Mouse (Mus musculus) kidney, postnatal 0 days (tissue): Measurements from ENCODE around the gene Fam198a. TPM values are rescaled to one million over a fixed set of nuclear protein-coding genes. Genes with fewer than 3 reads are reported as not detected.
"Not testable (repeated sequence)": the region's sequence is repeated elsewhere in the genome, so short reads cannot be mapped to it uniquely, and the experiment has no call there.

Source experiments
- ATAC-seq: fragments of 200-750 bp; cut with Nextera tagmentation; replicated peaks from 2 replicates; pipeline ENCODE4 v1.8.0; 2017; ENCODE audit warnings: low read depth, moderate number of reproducible peaks, moderate TSS enrichment, moderate library complexity; ENCODE audit not compliant: low FRiP score
- DNase-seq: peaks from one replicate; pipeline ENCODE4 v3.0.0-alpha.2; 2016; ENCODE audit warnings: low spot score
- H3K27ac ChIP-seq: fragments of 300-500 bp; sonication (generic); 2 replicates; pipeline ENCODE4 v1.5.1; 2014; ENCODE audit warnings: mild to moderate bottlenecking
- H3K27me3 ChIP-seq: fragments of 300-500 bp; sonication (generic); 2 replicates; pipeline ENCODE4 v1.6.1; 2014; ENCODE audit warnings: low read length, mixed read lengths; ENCODE audit not compliant: insufficient read depth
- H3K36me3 ChIP-seq: fragments of 300-500 bp; sonication (generic); 2 replicates; pipeline ENCODE4 v1.6.1; 2014; ENCODE audit warnings: low read length, mixed read lengths; ENCODE audit not compliant: insufficient read depth
- H3K4me1 ChIP-seq: fragments of 300-500 bp; sonication (generic); replicated peaks from 2 replicates; pipeline ENCODE4 v1.6.1; 2014; ENCODE audit warnings: antibody characterized with exemption, low read length, mixed read lengths; ENCODE audit not compliant: insufficient read depth
- H3K4me2 ChIP-seq: fragments of 300-500 bp; sonication (generic); 2 replicates; pipeline ENCODE4 v1.6.1; 2014; ENCODE audit warnings: mild to moderate bottlenecking, low read length, moderate library complexity, mixed read lengths
- H3K4me3 ChIP-seq: fragments of 300-500 bp; sonication (generic); replicated peaks from 2 replicates; pipeline ENCODE4 v1.5.1; 2014; ENCODE audit warnings: low read depth, low read length
- H3K9ac ChIP-seq: fragments of 300-500 bp; sonication (generic); 2 replicates; pipeline ENCODE4 v1.6.1; 2014; ENCODE audit warnings: low read depth, low read length
- H3K9me3 ChIP-seq: fragments of 300-500 bp; sonication (generic); replicated peaks from 2 replicates; pipeline ENCODE4 v1.6.1; 2016; ENCODE audit warnings: low read length, inconsistent platforms, mixed read lengths
- CTCF ChIP-seq: IDR thresholded peaks from 2 replicates; pipeline ENCODE4 v1.5.1; 2016; ENCODE audit warnings: antibody characterized with exemption, low read depth, mild to moderate bottlenecking, moderate library complexity
- WGBS: fragments of 180-500 bp; shearing (Covaris S2); extraction: QIAGEN DNeasy Blood & Tissue Kit; methylation state at CpG from one replicate; pipeline ENCODE4 v1.1.7; 2014; 5-methylcytosine and 5-hydroxymethylcytosine counted together
- polyA plus RNA-seq: library from polyadenylated mRNA; unstranded; fragments of >200 nt; fragmentation: Nextera tagmentation; extraction: Ambion mirVana; gene quantifications from 2 replicates; pipeline ENCODE4 v1.2.1, GENCODE M21; 2015

Fam198a gene
- polyA plus RNA-seq, 1 experiment from 2014 or later: 0.50 TPM

DNA sequence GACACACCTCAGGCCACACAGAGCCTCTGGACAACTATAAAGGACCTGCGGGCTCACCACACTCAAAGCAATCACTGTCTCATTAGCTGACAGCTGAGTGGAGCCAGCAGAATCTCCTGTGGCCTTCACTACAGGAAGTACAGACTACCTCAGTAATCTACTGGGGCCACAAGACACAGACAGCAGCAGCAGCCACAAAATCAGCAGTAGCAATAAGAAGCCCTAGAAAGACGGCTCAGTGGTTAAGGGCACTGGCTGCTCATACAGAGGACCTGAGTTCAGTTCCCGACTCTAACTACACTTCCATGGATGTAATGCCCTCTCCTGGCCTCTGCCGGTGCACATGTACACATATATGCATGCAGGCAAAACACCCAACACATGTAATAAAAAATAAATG, 69.5 kb downstream of the Fam198a start:
- no peaks in the 10 kb centered on the region for H3K9me3 ChIP-seq

DNA sequence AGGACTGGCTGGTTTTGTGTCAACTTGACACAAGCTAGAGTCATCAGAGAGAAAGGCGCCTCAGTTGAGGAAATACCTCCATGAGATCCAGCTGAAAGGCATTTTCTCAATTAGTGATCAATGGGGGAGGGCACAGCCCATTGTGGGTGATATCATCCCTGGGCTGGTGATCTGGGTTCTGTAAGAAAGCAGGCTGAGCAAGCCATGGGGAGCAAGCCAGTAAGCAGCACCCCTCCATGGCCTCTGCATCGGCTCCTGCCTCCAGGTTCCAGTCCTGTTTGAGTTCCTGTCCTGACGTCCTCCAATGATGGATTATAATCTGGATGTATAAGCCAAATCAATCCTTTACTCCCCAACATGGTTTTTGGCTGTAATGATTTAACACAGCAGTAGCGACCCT, 70.4 kb downstream of the Fam198a start:
- not testable (repeated sequence) for H3K27ac ChIP-seq, H3K9ac ChIP-seq, ATAC-seq, DNase-seq, H3K4me3 ChIP-seq, H3K36me3 ChIP-seq, H3K9me3 ChIP-seq, H3K4me1 ChIP-seq, H3K4me2 ChIP-seq, H3K27me3 ChIP-seq
- 86% methylated on average over 4 of the region's 4 CpGs for WGBS

More for the DNA sequence above, 69.5 kb downstream of the Fam198a start:
- no peak overlapping the region for H3K4me2 ChIP-seq
- H3K27me3 ChIP-seq: no peaks in the 10 kb centered on the region
- TF ChIP-seq CTCF: no peak
- no peak overlapping the region for H3K4me3 ChIP-seq
- WGBS: 82% methylated on average over 4 of the region's 4 CpGs
- H3K27ac ChIP-seq: no peak overlapping the region
- H3K9ac ChIP-seq: no peak overlapping the region
- DNase-seq (no peak), ATAC-seq (no peak)
- H3K36me3 ChIP-seq: no peaks in the 10 kb centered on the region
- H3K4me1 ChIP-seq: no peaks in the 10 kb centered on the region; the same call in 1 of the 2 replicates

DNA sequence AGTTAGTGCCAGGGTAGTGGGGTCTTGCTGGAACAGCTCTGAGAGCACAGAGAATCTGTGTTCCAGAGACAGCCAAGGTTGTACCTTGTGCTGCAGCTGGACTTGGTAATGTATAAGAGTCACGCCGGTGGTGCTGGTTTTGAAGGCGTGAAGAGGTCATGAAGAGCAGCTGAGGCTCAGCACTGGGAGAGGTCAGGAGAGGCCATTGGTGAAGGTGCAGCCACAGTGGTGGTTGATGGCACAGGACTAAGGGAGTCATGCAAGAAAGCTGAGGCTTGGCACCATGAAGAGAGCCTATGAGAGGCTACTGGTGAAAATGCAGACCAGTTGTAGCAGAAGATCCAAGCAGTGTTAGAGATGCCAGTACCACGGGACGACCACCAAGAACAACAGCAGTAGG, 70.8 kb downstream of the Fam198a start:
- 90% methylated on average over 5 of the region's 5 CpGs for WGBS
- H3K9ac ChIP-seq: no peak overlapping the region
- no peaks in the 10 kb centered on the region; the same call in 1 of the 2 replicates for H3K4me1 ChIP-seq
- H3K4me3 ChIP-seq: no peak overlapping the region
- no peak for DNase-seq
- H3K4me2 ChIP-seq: no peak overlapping the region
- no peak for ATAC-seq
- H3K9me3 ChIP-seq: no peaks in the 10 kb centered on the region
- no peak for TF ChIP-seq CTCF
- H3K27me3 ChIP-seq: no peaks in the 10 kb centered on the region
- no peaks in the 10 kb centered on the region for H3K36me3 ChIP-seq
- no peak overlapping the region for H3K27ac ChIP-seq

DNA sequence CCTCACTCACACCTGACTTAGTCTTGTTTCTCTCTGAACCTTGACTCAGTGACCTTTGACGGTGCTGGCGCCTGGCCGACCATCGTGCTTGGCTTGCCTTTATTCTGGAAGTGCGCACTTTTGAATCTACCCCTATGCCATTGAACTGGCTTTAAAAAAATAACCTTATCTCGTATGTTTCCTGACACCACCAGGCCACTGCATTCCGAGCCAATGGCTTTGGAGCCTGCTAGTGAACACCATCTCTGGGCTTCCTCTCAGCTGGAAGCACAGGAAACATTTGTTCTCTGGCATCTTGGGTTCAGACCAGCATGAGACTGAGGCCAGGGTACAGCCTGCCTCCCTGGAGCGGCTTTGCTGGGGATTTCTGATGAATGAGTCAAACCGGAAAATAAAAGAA, 72.0 kb downstream of the Fam198a start:
- Histone ChIP-seq H3K4me3 (no peak overlapping the region), H3K4me2 (no peak overlapping the region), H3K9me3 (no peaks in the 10 kb centered on the region), H3K27ac (peak overlapping the region; percentile 48), H3K36me3 (no peaks in the 10 kb centered on the region), H3K9ac (no peak overlapping the region), H3K27me3 (no peaks in the 10 kb centered on the region), H3K4me1 (peaks cover 4% of the 10 kb centered on the region; the same call in 1 of the 2 replicates)
- no peak for TF ChIP-seq CTCF
- peak; percentile 59 for DNase-seq
- ATAC-seq: 0 out of 2 replicates have a peak, but pooled peaks have one; percentile 8
- WGBS: 61% methylated on average over 9 of the region's 9 CpGs

DNA sequence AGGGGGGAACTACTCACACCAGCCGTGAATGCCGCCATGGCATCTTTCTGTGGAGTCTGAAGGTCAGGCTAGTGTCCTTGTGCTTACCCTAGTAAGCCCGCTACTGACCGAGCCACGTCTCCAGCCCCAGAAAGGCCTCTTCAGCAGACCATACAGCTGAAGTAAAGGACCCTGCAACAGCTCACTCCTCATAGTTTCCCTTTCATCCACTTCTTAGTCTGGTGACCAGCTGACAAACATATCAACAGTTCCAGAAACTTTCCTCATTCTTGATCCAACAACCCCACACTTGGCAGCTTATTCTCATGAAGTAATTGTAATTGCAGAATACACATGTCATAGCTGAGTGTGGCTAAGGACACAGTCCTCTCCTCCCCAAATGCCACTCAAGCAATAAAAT, 73.1 kb downstream of the Fam198a start:
- no peak for TF ChIP-seq CTCF
- WGBS: 81% methylated on average over 5 of the region's 5 CpGs

DNA sequence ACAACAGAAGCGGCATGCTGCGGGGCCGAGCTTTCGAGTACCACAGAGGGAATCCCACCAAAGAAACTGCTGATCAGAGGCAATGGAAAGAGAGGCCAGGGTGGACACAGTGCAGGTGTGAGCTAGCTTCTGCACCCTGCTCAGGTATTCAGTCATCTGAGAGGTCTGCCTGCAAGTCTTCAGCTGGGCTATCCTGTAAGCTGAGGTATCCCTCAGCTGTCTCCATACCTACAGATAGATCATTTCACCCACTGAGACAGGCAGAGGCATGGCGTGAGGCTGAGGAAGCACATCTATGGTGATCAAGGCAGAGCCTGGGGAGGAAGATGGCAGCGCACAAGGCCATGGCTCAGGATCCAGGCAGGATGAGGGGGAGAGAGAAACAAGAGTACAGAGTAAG, 73.6 kb downstream of the Fam198a start:
- no peaks in the 10 kb centered on the region for H3K9me3 ChIP-seq
- no peak for TF ChIP-seq CTCF
- H3K36me3 ChIP-seq: no peaks in the 10 kb centered on the region
- no peak overlapping the region for H3K9ac ChIP-seq
- WGBS: 90% methylated on average over 6 of the region's 6 CpGs
- H3K27me3 ChIP-seq: no peaks in the 10 kb centered on the region
- no peak overlapping the region for H3K4me3 ChIP-seq
- no peak overlapping the region for H3K27ac ChIP-seq
- ATAC-seq (no peak), DNase-seq (no peak)
- 0 out of 2 replicates have a peak, but pooled peaks cover 7% of the 10 kb centered on the region for H3K4me1 ChIP-seq
- no peak overlapping the region for H3K4me2 ChIP-seq

More for the DNA sequence above, 73.1 kb downstream of the Fam198a start:
- Histone ChIP-seq H3K4me3 (no peak overlapping the region), H3K36me3 (no peaks in the 10 kb centered on the region), H3K4me2 (no peak overlapping the region), H3K4me1 (peaks cover 4% of the 10 kb centered on the region; the same call in 1 of the 2 replicates), H3K27me3 (no peaks in the 10 kb centered on the region), H3K9ac (no peak overlapping the region), H3K27ac (peak overlapping the region; percentile 48; the same call in 1 of the 2 replicates), H3K9me3 (no peaks in the 10 kb centered on the region)
- DNase-seq: no peak
- ATAC-seq: no peak
